ENCODE assay signal across 22 mouse cellular contexts in the genomic region with DNA sequence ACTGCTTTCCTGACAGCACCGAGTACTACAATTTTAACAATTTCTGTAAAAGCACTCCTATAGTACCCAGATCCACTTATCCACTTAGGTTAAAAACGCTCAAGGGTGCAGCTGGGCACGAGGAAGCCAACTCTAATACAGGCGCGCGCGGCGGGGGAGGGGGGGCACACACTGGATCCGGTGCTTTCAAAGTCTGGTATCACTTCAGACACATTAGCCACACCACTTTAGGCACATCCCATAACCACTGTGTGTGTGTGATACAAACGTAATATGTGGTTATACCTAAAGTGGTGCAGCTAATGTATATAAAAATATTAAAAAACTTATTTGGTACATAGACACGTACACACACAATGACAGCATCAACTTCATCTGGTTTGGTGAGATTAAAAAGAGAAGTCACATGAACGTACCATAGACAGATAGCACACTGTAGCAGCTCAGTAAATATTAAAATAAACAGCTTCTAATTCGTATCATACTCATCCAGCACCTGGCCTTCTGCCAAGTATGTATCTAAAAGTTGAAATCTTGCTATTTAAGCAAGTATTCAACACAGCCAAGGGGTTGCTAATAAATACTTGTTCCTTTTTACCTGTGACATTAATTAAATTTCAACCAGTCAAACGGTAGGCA. TPM values are rescaled to one million over a fixed set of nuclear protein-coding genes. Genes with fewer than 3 reads are reported as not detected.
DNase-seq lines count a peak whose midpoint lies in the region; ATAC-seq and TF ChIP-seq lines count a peak whose summit lies in the region.
"Had no signal": no experiment of that assay in that cellular context is flagged by ENCODE, and none has a peak within 500 bp of the region (broad histone marks: within the 10 kb centered on the region; RNA-seq: fewer than 3 reads in every experiment).

No protein-coding gene starts in this region.

- no peak for TF ChIP-seq CTCF in liver, embryonic 14.5 days (IDR thresholded peaks at IDR 0.05; ENCODE audit: low read depth)

- DNase-seq in forebrain, embryonic 14.5 days (ENCODE audit: low spot score), result peak; percentile 11
- DNase-seq in forebrain, embryonic 10.5 days (ENCODE audit: extremely low spot score, low spot score), result no peak
- peak; percentile 85 for DNase-seq in c-Kit-positive CD71-positive TER-119-negative erythroid progenitor cells, embryonic 14.5 days (ENCODE audit: low read depth)
- no peak for DNase-seq in liver, embryonic 14.5 days (ENCODE audit: low read depth in 3 of 3, low spot score in 3 of 3)
- DNase-seq in urinary bladder, postnatal 36 days (ENCODE audit: low spot score in 2 of 2), result no peak
- no peak for DNase-seq in left cerebral cortex, postnatal 10 days (ENCODE audit: extremely low spot score in 1 of 2, low spot score in 2 of 2)
- DNase-seq in gastrocnemius, postnatal 10 days, result no peak
- DNase-seq: adrenal gland, adult 8-10 months; cerebellum, adult 18-20 months; heart, adult 2 months; kidney, adult 9 months; thymus, postnatal 4 days had no signal

- WGBS in forebrain, embryonic 14.5 days, result 91% methylated on average over 14 of the region's 14 CpGs
- WGBS in forebrain, embryonic 10.5 days, result 94% methylated on average over 14 of the region's 14 CpGs
- 59% methylated on average over 14 of the region's 14 CpGs for WGBS in liver, embryonic 14.5 days (ENCODE audit: insufficient replicate concordance)

- H3K9ac ChIP-seq in forebrain, embryonic 14.5 days (ENCODE audit: low read length), result no peak overlapping the region
- H3K9ac ChIP-seq in liver, embryonic 14.5 days (replicated peaks), result peak overlapping the region; percentile 0; the same call in 1 of the 2 replicates
- H3K9ac ChIP-seq: embryonic facial prominence, embryonic 12.5 days had no signal

- intact Hi-C loops in left cerebral cortex, postnatal 10 days (cut with DNase I), result no loop called here

- TF ChIP-seq EP300 in liver, embryonic 14.5 days (IDR thresholded peaks at IDR 0.05; ENCODE audit: low read depth), result peak; percentile 42; the same call in 1 of the 2 replicates

- no peaks in the 10 kb centered on the region for H3K9me3 ChIP-seq in forebrain, embryonic 14.5 days (replicated peaks; ENCODE audit: control insufficient read depth, low read length)
- no peaks in the 10 kb centered on the region; the same call in 1 of the 2 replicates for H3K9me3 ChIP-seq in forebrain, embryonic 10.5 days
- no peaks in the 10 kb centered on the region for H3K9me3 ChIP-seq in liver, embryonic 14.5 days (ENCODE audit: control insufficient read depth, low read length)
- H3K9me3 ChIP-seq: embryonic facial prominence, embryonic 12.5 days; megakaryocyte, embryonic 14.5 days had no signal

- no peaks in the 10 kb centered on the region for H3K27me3 ChIP-seq in forebrain, embryonic 14.5 days (replicated peaks; ENCODE audit: control insufficient read depth, insufficient read depth, low read length)
- no peaks in the 10 kb centered on the region for H3K27me3 ChIP-seq in forebrain, embryonic 10.5 days (ENCODE audit: poor library complexity, severe bottlenecking)
- H3K27me3 ChIP-seq in liver, embryonic 14.5 days (ENCODE audit: control insufficient read depth, insufficient read depth, low read length), result no peaks in the 10 kb centered on the region; the same call in 1 of the 2 replicates
- H3K27me3 ChIP-seq: embryonic facial prominence, embryonic 12.5 days; megakaryocyte, embryonic 14.5 days had no signal

- H3K27ac ChIP-seq in forebrain, embryonic 14.5 days (ENCODE audit: low read depth, low read length), result no peak overlapping the region
- H3K27ac ChIP-seq in forebrain, embryonic 10.5 days, result no peak overlapping the region
- H3K27ac ChIP-seq in liver, embryonic 14.5 days, result peak overlapping the region; percentile 49
- H3K27ac ChIP-seq: embryonic facial prominence, embryonic 12.5 days; heart, adult 2 months had no signal

- ATAC-seq in forebrain, embryonic 14.5 days, result no peak
- no peak for ATAC-seq in liver, embryonic 14.5 days (ENCODE audit: insufficient read depth)
- peak; percentile 68 for ATAC-seq in megakaryocyte-erythroid progenitor cell, adult 5-6 weeks (replicated peaks; ENCODE audit: low FRiP score, low TSS enrichment, poor library complexity, severe bottlenecking)
- ATAC-seq: CD4-positive, CD25-positive, alpha-beta regulatory T cell, adult 4 months; inflammation-experienced regulatory T-cells, adult 6 months; midbrain, embryonic 16.5 days had no signal

- no peak overlapping the region for H3K4me3 ChIP-seq in forebrain, embryonic 14.5 days (ENCODE audit: low read depth, low read length)
- no peak overlapping the region for H3K4me3 ChIP-seq in forebrain, embryonic 10.5 days
- no peak overlapping the region for H3K4me3 ChIP-seq in liver, embryonic 14.5 days (ENCODE audit: insufficient read depth in 1 of 2, low read depth in 2 of 2, low read length in 2 of 2)
- H3K4me3 ChIP-seq: embryonic facial prominence, embryonic 12.5 days; heart, adult 2 months; megakaryocyte, embryonic 14.5 days had no signal

- H3K4me2 ChIP-seq in forebrain, embryonic 14.5 days (ENCODE audit: low read length), result no peak overlapping the region
- H3K4me2 ChIP-seq in liver, embryonic 14.5 days (ENCODE audit: low read depth), result peak overlapping the region; percentile 97
- H3K4me2 ChIP-seq: embryonic facial prominence, embryonic 12.5 days had no signal

- 0 out of 2 replicates have a peak, but pooled peaks cover 3% of the 10 kb centered on the region for H3K4me1 ChIP-seq in forebrain, embryonic 14.5 days (ENCODE audit: control insufficient read depth, insufficient read depth, low read length)
- H3K4me1 ChIP-seq in forebrain, embryonic 10.5 days, result peaks cover 23% of the 10 kb centered on the region
- H3K4me1 ChIP-seq in liver, embryonic 14.5 days (replicated peaks; ENCODE audit: control insufficient read depth in 2 of 2, insufficient read depth in 2 of 2, low read length in 1 of 2), result peaks cover 38 to 45% of the 10 kb centered on the region in 2 experiments

- H3K36me3 ChIP-seq in forebrain, embryonic 14.5 days (ENCODE audit: control insufficient read depth, insufficient read depth, low read length), result peaks cover 29% of the 10 kb centered on the region
- peaks cover 48% of the 10 kb centered on the region for H3K36me3 ChIP-seq in forebrain, embryonic 10.5 days (replicated peaks)
- peaks cover 55% of the 10 kb centered on the region for H3K36me3 ChIP-seq in liver, embryonic 14.5 days (replicated peaks; ENCODE audit: control insufficient read depth, insufficient read depth, low read depth)

RNA-seq across cellular contexts. Expression of gene Metap2, which starts 10.9 kb away (rescaled TPM):
- polyA plus RNA-seq in forebrain, embryonic 14.5 days (2014; fragmentation: Nextera tagmentation; extraction: Ambion mirVana), result 157 and 162 TPM in 2 replicates
- 235 and 247 TPM in 2 replicates for polyA plus RNA-seq in forebrain, embryonic 10.5 days (2016; fragmentation: Nextera tagmentation; extraction: Ambion mirVana)
- 95.7 and 181 TPM in 2 replicates for polyA plus RNA-seq in liver, embryonic 14.5 days (2012; rRNA removed)
- polyA plus RNA-seq in liver, embryonic 14.5 days (2014; fragmentation: Nextera tagmentation; extraction: Ambion mirVana), result 176 and 195 TPM in 2 replicates
- total RNA-seq in megakaryocyte-erythroid progenitor cell, adult 5-6 weeks (2014; fragmentation: Nextera tagmentation), result 458 and 509 TPM in 2 replicates
- total RNA-seq in megakaryocyte-erythroid progenitor cell, adult 5-6 weeks (2017), result 577 and 616 TPM in 2 replicates
- total RNA-seq in left cerebral cortex, postnatal 10 days (2021), result 100 to 1,000 TPM; 132 TPM
- 100 to 1,000 TPM; 200 to 203 TPM for total RNA-seq in gastrocnemius, postnatal 10 days (2021)

RNA-seq across cellular contexts. Expression of gene Usp44, which starts 54.6 kb away (rescaled TPM):
- polyA plus RNA-seq in forebrain, embryonic 14.5 days (2014; fragmentation: Nextera tagmentation; extraction: Ambion mirVana), result 1.1 TPM in 2 replicates
- polyA plus RNA-seq in forebrain, embryonic 10.5 days (2016; fragmentation: Nextera tagmentation; extraction: Ambion mirVana), result 16.3 and 17.4 TPM in 2 replicates
- 0.98 and 1.5 TPM in 2 replicates for polyA plus RNA-seq in liver, embryonic 14.5 days (2012; rRNA removed)
- polyA plus RNA-seq in liver, embryonic 14.5 days (2014; fragmentation: Nextera tagmentation; extraction: Ambion mirVana), result 1.5 and 2.2 TPM in 2 replicates
- not detected in 2 replicates for total RNA-seq in megakaryocyte-erythroid progenitor cell, adult 5-6 weeks (2014; fragmentation: Nextera tagmentation)
- 0.65 TPM in 1 of 2 replicates, not detected in the other for total RNA-seq in megakaryocyte-erythroid progenitor cell, adult 5-6 weeks (2017)
- not detected for total RNA-seq in left cerebral cortex, postnatal 10 days (2021)
- total RNA-seq in gastrocnemius, postnatal 10 days (2021), result under 1 TPM; 0.47 to 0.61 TPM
- total RNA-seq: adrenal gland, adult 8-10 months; heart, adult 2 months; layer of hippocampus, postnatal 25 days; left cerebral cortex, postnatal 36 days; liver, adult 2 months had no signal
- polyA plus RNA-seq: CD4-positive, CD25-positive, alpha-beta regulatory T cell, adult 4 months; cortical plate, adult 2 months; heart, adult 2 months; liver, adult 2 months had no signal

Comparison
In these comparisons a context has a peak if more than half of its experiments do, and no peak if none do; other contexts are left out.
1. DNase-seq: peak in forebrain, embryonic 14.5 days (single experiment) and c-Kit-positive CD71-positive TER-119-negative erythroid progenitor cells, embryonic 14.5 days (single experiment); none in forebrain, embryonic 10.5 days (single experiment), liver, embryonic 14.5 days (0 of 3), urinary bladder, postnatal 36 days (0 of 2), left cerebral cortex, postnatal 10 days (0 of 2) and gastrocnemius, postnatal 10 days (single experiment).